Mouse (Mus musculus): ENCODE measurements around the gene Dhx35.

DNA sequence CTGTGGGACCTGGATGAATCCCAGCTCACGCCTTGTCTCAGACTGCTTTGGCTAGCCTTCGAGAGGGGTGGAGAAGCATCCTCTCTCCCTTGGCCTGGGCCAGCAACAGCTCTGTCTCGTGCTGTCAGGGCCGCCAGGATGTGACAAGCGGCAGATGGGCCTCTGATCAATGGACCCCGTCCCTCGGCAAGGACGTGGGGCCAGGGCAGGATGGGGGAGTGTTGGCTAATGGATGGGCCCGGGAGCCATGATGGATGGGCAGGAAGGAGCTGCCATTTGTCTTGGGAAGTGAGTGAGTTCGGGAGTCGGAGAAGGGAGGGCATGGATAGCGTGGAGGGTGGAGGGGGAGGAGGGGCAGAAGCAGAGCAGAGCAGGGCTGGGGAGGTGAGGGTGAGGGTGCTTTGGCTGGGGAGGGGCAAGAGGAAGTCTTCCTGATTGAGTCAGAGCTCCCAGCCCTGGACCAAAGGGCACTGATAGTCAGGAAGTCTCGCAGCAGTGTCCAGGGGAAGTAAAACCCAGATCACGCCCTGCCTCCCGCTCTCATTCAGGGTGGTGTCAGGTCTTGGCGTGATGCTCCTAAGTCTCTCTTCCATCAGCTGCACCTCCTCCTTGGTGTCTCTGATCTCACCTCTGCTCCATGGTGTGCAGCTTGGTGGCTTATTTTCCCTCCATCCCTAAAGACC, 98.7 kb downstream of the Dhx35 start:
- TF ChIP-seq GATA1 (IDR thresholded peaks at IDR 0.05; ENCODE audit: borderline replicate concordance, low read length) (no peak), FLI1 (IDR thresholded peaks at IDR 0.05; ENCODE audit: low read length) (no peak)
